Mouse (Mus musculus): ENCODE data around the gene Mapkap1.

DNA sequence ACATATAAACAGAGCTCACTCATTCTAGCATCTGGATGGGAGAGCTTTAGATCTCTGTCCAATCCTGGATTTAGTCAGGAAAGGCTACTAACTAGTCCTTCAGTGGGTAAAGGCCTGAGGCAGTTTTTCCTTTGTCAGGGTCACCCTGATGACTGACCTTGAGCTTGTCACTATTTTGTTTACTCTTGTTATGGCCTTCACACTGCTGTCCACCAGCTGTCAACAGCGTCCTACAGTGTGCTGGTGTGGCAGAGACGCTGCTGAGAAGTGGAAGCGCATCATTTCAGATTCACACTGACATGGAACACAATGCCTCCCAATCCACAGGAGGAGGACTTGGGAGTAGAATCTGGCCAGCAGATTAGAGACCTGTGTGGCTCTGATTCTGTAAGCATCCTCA is 130.8 kb downstream of the Mapkap1 start:
- TF ChIP-seq CTCF (IDR thresholded peaks at IDR 0.05; ENCODE audit: control insufficient read depth, insufficient read depth, insufficient replicate concordance, low read depth, low read length) (no peak), POLR2A (IDR thresholded peaks at IDR 0.05; ENCODE audit: control insufficient read depth, low read depth, low read length) (no peak)
